Mouse (Mus musculus) hindbrain, embryonic 16.5 days (tissue): ENCODE measurements around the gene Uhrf1bp1. TPM values are rescaled to one million over a fixed set of nuclear protein-coding genes. Genes with fewer than 3 reads are reported as not detected.

ENCODE experiments used
- polyA plus RNA-seq: library from polyadenylated mRNA; unstranded; fragments of >200 nt; fragmentation: Nextera tagmentation; extraction: Ambion mirVana; gene quantifications from 2 replicates; pipeline ENCODE4 v1.2.1, GENCODE M21; 2015

The Uhrf1bp1 gene
- polyA plus RNA-seq, 1 experiment from 2014 or later: 5.3 TPM

Other genes starting within 250 kb of the Uhrf1bp1 start
- 253 and 269 TPM in 2 replicates for gene Nudt3, start 232.9 kb upstream of the Uhrf1bp1 start, polyA plus RNA-seq
- not detected in 2 replicates for gene RPS10-NUDT3, start 221.2 kb upstream of the Uhrf1bp1 start, polyA plus RNA-seq
- 404 and 408 TPM in 2 replicates for gene Rps10, start 219.8 kb upstream of the Uhrf1bp1 start, polyA plus RNA-seq
- gene Pacsin1, start 200.9 kb upstream of the Uhrf1bp1 start, polyA plus RNA-seq: 67.0 and 77.9 TPM in 2 replicates
- 0.60 and 1.6 TPM in 2 replicates for gene Spdef, start 127.5 kb upstream of the Uhrf1bp1 start, polyA plus RNA-seq
- 9.9 and 10.3 TPM in 2 replicates for gene D17Wsu92e, start 35.8 kb upstream of the Uhrf1bp1 start, polyA plus RNA-seq
- gene Snrpc, start 18.3 kb upstream of the Uhrf1bp1 start, polyA plus RNA-seq: 198 and 207 TPM in 2 replicates
- 44.0 and 54.2 TPM in 2 replicates for gene Anks1, start 52.9 kb downstream of the Uhrf1bp1 start, polyA plus RNA-seq
- 51.6 and 58.2 TPM in 2 replicates for gene Taf11, start 53.4 kb downstream of the Uhrf1bp1 start, polyA plus RNA-seq
- 1.4 and 1.6 TPM in 2 replicates for gene Tcp11, start 224.2 kb downstream of the Uhrf1bp1 start, polyA plus RNA-seq